Mouse (Mus musculus) embryo, embryonic 11 days (tissue): ENCODE data around the gene Hist1h4k.

Experiments used
- DNase-seq: peaks from one replicate; pipeline ENCODE4 v3.0.0-alpha.2; 2015

Hist1h4k gene

DNA sequence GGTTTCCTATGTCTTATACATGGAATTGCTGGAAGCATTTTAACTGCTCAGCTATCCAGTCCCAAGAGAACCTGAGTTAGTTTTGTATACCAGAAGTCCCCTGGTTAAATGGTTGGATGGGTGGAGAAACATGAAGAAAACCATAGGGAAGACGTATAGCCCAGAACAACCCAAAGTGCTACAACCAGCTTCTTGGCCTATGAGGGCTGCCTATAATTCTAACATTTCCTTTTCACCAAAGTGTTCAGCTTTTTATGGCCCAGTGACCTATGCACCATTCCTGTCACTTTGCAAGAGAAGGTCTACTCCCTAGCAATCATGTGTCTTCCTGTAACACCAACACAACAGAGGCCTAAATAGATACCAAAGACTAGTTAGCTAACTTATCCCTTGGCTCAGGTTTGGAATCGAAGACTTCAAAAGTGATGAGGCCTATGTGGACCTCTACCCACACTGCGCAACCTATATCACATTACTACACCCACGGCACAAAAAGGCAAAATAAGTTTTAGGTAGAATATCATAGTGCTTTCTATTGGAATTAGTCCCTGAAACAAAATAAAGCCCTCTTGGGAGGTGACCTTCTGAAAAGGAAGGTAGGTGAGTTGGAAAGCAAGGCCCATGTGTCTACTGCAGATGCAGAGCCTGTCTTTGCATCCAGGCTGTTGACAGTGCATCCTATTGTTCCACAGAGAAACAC is 31.8 kb downstream of the Hist1h4k start:
- peak; percentile 54 for DNase-seq

DNA sequence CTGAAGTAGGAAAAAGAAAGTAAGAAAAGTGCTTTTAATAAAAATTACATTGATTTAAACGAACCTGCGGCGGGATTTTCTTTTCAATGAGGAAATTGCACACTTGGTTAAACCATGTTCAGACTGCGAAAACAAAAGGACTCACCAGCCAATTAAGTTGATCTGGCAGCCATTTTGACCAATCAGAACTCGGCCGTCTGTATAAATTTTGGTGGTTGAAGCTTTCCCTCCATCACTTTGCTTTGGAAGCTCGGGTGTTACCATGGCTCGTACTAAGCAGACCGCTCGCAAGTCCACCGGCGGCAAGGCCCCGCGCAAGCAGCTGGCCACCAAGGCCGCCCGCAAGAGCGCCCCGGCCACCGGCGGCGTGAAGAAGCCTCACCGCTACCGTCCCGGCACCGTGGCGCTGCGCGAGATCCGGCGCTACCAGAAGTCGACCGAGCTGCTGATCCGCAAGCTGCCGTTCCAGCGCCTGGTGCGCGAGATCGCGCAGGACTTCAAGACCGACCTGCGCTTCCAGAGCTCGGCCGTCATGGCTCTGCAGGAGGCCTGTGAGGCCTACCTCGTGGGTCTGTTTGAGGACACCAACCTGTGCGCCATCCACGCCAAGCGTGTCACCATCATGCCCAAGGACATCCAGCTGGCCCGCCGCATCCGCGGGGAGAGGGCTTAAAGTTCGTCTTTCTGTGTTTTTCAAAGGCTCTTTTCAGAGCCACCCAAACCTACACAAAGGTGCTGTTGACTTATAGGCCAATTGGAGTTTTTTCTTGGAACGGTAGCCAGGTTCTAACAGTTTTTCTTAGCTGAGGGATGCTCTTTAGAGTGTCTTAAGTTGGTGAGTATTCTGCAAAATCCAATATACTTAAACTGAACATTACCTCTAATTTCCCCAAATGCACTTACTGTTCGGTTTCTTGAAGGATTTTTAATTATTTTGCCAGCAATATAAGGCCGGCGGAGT is 32.6 kb downstream of the Hist1h4k start, which contains the start of gene Hist1h3h:
TSS of gene Hist1h3h (plus strand) at position 263 of the 961 bp plus-strand sequence.
- DNase-seq = peak; percentile 93

DNA sequence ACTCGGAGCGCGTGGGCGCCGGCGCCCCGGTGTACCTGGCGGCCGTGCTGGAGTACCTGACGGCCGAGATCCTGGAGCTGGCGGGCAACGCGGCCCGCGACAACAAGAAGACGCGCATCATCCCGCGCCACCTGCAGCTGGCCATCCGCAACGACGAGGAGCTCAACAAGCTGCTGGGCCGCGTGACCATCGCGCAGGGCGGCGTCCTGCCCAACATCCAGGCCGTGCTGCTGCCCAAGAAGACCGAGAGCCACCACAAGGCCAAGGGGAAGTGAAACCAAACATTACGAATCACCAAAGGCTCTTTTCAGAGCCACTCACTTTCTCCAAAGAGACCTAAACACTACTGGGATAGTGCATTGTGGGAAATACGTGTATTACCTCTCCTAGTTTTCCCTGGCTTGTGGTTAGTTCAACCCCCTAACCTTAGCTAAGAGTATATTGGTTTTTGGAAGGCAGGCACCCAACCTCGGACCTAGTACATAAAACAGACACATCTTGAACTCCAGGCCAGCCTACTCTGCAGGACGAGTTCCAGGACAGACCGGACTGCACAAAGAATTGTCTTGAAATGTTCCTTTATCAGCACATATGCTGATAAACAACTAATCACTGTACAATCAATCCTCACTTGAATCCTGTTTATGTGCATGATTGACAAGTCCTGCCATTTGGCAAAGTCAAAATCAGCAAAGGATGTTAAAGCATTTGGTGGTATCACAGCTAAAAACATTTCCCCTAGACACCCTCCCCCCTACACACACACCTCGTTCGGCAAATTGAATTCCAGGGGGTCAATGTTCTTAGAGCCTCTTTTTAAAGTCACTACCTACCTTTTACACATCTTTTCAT is 33.5 kb downstream of the Hist1h4k start:
- peak; percentile 74 for DNase-seq

- DNase-seq = peak; percentile 95
Measured at GRCm38 (mm10) chr13:21715864-21716539, 34.3 kb downstream of the Hist1h4k start, which contains the start of the genes Hist1h2bl and Hist1h2ai. TSS of gene Hist1h2bl (minus strand) at chr13:21716143. TSS of gene Hist1h2ai (plus strand) at chr13:21716422.

DNA sequence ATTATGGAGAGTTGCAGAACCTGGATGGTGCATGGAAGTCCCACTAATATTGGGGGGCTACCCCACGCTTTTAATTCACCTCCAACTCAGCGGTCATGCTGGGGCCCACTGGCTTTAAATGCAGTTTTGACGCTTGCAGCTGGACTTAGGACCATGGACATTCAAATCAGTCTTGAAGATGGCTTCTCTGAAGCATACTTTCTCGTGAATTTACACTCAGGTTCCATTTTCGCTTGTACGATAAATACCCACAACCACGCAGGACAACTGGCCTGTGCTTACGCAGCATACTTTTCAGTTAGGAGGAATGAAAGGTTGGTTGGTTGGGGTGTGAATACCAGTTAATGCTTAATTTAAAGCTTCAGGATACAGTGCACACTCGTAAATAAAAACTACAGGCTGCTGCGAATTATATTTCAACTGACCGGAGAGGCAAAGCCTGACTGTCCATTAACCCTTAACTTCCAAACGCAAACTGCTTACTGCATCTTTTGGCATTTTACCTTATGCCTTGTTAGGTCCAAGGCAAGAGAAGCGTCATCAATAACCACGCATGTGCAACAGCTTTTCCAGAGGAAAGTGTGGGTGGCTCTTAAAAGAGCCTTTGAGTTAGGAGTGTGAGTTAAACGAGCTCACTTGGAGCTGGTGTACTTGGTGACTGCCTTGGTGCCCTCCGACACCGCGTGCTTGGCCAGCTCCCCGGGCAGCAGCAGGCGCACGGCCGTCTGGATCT is 35.0 kb downstream of the Hist1h4k start:
- peak; percentile 56 for DNase-seq

DNA sequence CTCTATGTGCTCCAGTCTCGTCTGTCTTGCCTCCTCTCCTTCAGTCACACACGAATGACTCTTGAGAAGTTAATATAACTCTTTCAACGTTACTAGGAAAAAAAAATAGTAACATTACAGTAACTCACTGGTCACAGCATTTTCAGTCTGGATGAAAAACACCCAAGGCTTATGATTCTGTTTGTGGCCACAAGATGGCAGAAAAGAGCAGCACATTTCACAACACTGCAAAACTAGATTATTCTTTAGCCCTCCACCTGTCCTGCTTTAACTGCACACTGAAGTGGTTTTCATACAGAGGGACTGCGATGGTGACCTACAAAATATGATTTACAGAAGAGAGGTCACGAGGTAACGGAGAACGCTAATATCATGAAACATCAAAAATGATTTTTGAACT is 35.6 kb downstream of the Hist1h4k start:
- peak; percentile 75 for DNase-seq

DNA sequence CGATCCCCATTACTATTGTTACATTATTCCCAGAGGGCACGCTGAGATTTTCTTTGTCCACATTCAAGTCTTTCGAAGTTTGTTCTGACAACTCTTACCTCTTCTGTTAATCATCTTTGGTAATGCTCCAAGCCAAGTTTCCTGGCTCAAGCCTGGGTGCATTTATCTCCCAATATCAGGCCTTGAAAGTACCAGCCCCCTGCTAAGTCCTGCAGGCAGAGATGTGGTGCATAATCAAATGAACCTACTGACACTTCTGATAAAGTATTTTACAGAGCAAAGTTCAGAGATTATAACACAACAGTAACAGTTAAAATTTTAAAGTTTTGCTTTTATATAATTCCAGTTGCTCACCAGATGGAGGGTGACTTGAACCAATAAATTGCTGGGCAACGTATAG is 38.6 kb downstream of the Hist1h4k start:
- DNase-seq = no peak

DNA sequence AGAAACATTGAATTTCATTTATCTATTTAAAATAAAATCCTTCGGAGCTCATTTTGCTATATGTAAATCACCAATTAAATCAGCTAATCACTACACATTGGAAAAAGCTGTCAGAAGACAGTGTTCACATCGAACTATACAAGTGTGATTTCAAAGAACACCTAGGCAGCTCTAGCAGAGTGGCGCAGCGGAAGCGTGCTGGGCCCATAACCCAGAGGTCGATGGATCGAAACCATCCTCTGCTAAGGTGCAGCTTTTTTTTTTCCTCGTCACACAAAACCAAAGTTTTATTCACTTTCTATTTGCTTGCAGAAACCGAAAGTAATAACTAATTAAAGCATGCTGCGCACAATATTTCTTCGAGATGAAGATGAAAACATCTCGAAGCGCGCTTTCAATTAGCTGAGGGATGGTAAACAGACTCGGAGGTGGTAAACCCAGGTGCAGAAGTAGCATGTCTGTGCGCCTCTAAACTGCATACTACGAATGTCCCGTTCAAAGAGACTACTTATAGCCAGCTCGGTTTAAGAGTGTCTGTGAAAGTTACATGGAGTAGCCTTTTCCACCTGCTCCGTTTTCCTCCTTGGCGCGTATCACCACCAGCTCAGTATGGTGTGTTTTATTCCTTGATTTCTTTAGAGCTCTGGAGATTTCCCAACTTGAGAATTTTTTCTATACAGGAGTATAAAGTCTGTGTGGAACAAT is 39.3 kb downstream of the Hist1h4k start:
- DNase-seq = peak; percentile 81

- peak; percentile 91 for DNase-seq
Measured at GRCm38 (mm10) chr13:21710031-21710711, 40.1 kb downstream of the Hist1h4k start.

DNA sequence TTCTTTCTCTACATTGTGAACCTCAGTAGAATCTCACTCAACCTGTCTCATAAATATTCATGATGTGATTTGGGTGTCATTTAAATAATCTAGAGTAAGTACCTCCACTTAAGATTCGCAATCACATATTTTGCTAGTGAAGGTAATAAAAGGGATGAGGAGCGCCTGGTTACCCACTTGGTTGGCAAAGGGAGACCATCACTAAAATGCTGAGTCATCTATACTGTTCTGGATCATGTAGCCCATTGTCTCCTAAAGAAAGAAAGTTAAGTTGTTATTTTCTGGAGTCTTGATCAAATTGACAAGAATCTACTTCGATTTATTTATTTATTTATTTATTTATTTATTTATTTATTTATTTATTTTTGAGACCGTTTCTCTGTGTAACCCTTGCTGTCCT is 43.6 kb downstream of the Hist1h4k start:
- DNase-seq = no peak
